Mouse (Mus musculus) ES-Bruce4 (cell line): Measurements from ENCODE around the gene Psmd5. TPM values are rescaled to one million over a fixed set of nuclear protein-coding genes. Genes with fewer than 3 reads are reported as not detected.
"Not testable (repeated sequence)": the region's sequence is repeated elsewhere in the genome, so short reads cannot be mapped to it uniquely, and the experiment has no call there.

Source experiments
- H3K27ac ChIP-seq: 2 replicates; pipeline ENCODE4 v1.5.1; 2012; ENCODE audit warnings: low read length, inconsistent platforms; ENCODE audit not compliant: insufficient read depth
- H3K27me3 ChIP-seq: 2 replicates; pipeline ENCODE4 v1.6.1; 2012; ENCODE audit warnings: mild to moderate bottlenecking, low read length, inconsistent platforms; ENCODE audit not compliant: control insufficient read depth, poor library complexity, insufficient read depth, severe bottlenecking
- H3K36me3 ChIP-seq: 2 replicates; pipeline ENCODE4 v1.6.1; 2012; ENCODE audit warnings: inconsistent platforms, mild to moderate bottlenecking, low read length, moderate library complexity; ENCODE audit not compliant: control insufficient read depth, poor library complexity, insufficient read depth, severe bottlenecking
- H3K4me1 ChIP-seq: one replicate; pipeline ENCODE4 v1.8.1; 2011; ENCODE audit warnings: low read length; ENCODE audit not compliant: control insufficient read depth, insufficient read depth
- H3K4me3 ChIP-seq: 2 replicates; pipeline ENCODE4 v1.5.1; 2011; ENCODE audit warnings: low read depth, mild to moderate bottlenecking, low read length
- H3K9ac ChIP-seq: 2 replicates; pipeline ENCODE4 v1.6.1; 2012; ENCODE audit warnings: low read depth, mild to moderate bottlenecking, inconsistent platforms; ENCODE audit not compliant: poor library complexity, severe bottlenecking
- H3K9me3 ChIP-seq: replicated peaks from 2 replicates; pipeline ENCODE4 v1.6.1; 2012; ENCODE audit warnings: mild to moderate bottlenecking, low read length, inconsistent platforms; ENCODE audit not compliant: control insufficient read depth, poor library complexity, insufficient read depth, severe bottlenecking
- CTCF ChIP-seq: IDR thresholded peaks from one replicate; pipeline ENCODE4 v1.8.1; 2011; ENCODE audit warnings: low read depth, low read length
- EP300 ChIP-seq: IDR thresholded peaks from 2 replicates; pipeline ENCODE4 v1.6.1; 2011; ENCODE audit warnings: low read depth, low read length; ENCODE audit not compliant: insufficient read depth
- POLR2A ChIP-seq: IDR thresholded peaks from one replicate; pipeline ENCODE4 v1.8.1; 2011; ENCODE audit warnings: low read length; ENCODE audit not compliant: insufficient read depth
- polyA plus RNA-seq: library from polyadenylated mRNA; stranded (reverse); fragments of >200 nt; gene quantifications from 2 replicates; pipeline ENCODE4 v1.2.4, GENCODE M21; 2011; ENCODE audit warnings: low read depth; ENCODE audit not compliant: missing spikeins, insufficient read depth, insufficient read length

Psmd5 gene
- polyA plus RNA-seq, 1 experiment: 77.6 TPM

GRCm38 (mm10) chr2:34835669-34836068 is 39.1 kb downstream of the Psmd5 start:
- Histone ChIP-seq H3K4me1 (peaks cover 1% of the 10 kb centered on the region), H3K9ac (no peak overlapping the region), H3K36me3 (no peaks in the 10 kb centered on the region), H3K27ac (peak overlapping the region; percentile 59; the same call in 1 of the 2 replicates), H3K4me3 (no peak overlapping the region), H3K27me3 (no peaks in the 10 kb centered on the region), H3K9me3 (no peaks in the 10 kb centered on the region)
- TF ChIP-seq EP300: 0 out of 2 replicates have a peak, but pooled peaks have one; percentile 48
- TF ChIP-seq POLR2A: no peak
- TF ChIP-seq CTCF: no peak

GRCm38 (mm10) chr2:34833624-34834023 is 41.1 kb downstream of the Psmd5 start:
- Histone ChIP-seq H3K27ac (no peak overlapping the region), H3K9ac (no peak overlapping the region), H3K9me3 (peaks cover 5% of the 10 kb centered on the region), H3K27me3 (no peaks in the 10 kb centered on the region), H3K4me1 (peaks cover 1% of the 10 kb centered on the region), H3K36me3 (no peaks in the 10 kb centered on the region), H3K4me3 (no peak overlapping the region)
- TF ChIP-seq CTCF (no peak), EP300 (no peak), POLR2A (no peak)

GRCm38 (mm10) chr2:34832766-34833457 is 41.9 kb downstream of the Psmd5 start, which contains the start of gene Gm34653:
Gm34653 (plus strand) TSS chr2:34833007.
- not testable (repeated sequence) for H3K4me3 ChIP-seq, H3K9ac ChIP-seq, H3K27ac ChIP-seq, H3K4me1 ChIP-seq, H3K27me3 ChIP-seq, H3K36me3 ChIP-seq, H3K9me3 ChIP-seq

GRCm38 (mm10) chr2:34830066-34830465 is 44.7 kb downstream of the Psmd5 start:
- H3K27me3 ChIP-seq, H3K9me3 ChIP-seq, H3K36me3 ChIP-seq, H3K9ac ChIP-seq, H3K4me1 ChIP-seq, H3K4me3 ChIP-seq: not testable (repeated sequence)
- peak overlapping the region; percentile 47 for H3K27ac ChIP-seq

GRCm38 (mm10) chr2:34828026-34828425 is 46.7 kb downstream of the Psmd5 start:
- H3K9ac ChIP-seq: no peak overlapping the region
- no peak overlapping the region for H3K4me3 ChIP-seq
- peaks cover 5% of the 10 kb centered on the region for H3K9me3 ChIP-seq
- peaks cover 2% of the 10 kb centered on the region for H3K4me1 ChIP-seq
- no peak overlapping the region for H3K27ac ChIP-seq
- no peak for TF ChIP-seq EP300
- no peak for TF ChIP-seq POLR2A
- no peak for TF ChIP-seq CTCF
- H3K27me3 ChIP-seq: no peaks in the 10 kb centered on the region
- H3K36me3 ChIP-seq: no peaks in the 10 kb centered on the region

- Histone ChIP-seq H3K4me1 (peaks cover 2% of the 10 kb centered on the region), H3K27ac (no peak overlapping the region), H3K9ac (no peak overlapping the region), H3K27me3 (no peaks in the 10 kb centered on the region), H3K4me3 (no peak overlapping the region), H3K9me3 (peaks cover 5% of the 10 kb centered on the region), H3K36me3 (peaks cover 2% of the 10 kb centered on the region)
- TF ChIP-seq EP300 (no peak), POLR2A (no peak), CTCF (no peak)
These were observed 47.2 kb downstream of the Psmd5 start for GRCm38 (mm10) chr2:34827591-34827990.
